Mouse (Mus musculus) activated CD4-positive, CD25-positive, alpha-beta regulatory T cell, adult 4 months (primary cell): ENCODE measurements around the gene Gm20388. TPM values are rescaled to one million over a fixed set of nuclear protein-coding genes. Genes with fewer than 3 reads are reported as not detected.

Source experiments
- ATAC-seq: one replicate; pipeline ENCODE4 v1.8.0; 2017
- polyA plus RNA-seq, 2 experiments: library from polyadenylated mRNA; unstranded; fragments of 100-300 nt; shearing (Covaris generic); gene quantifications; one replicate each; pipeline ENCODE4 v1.2.1; 2017

Gm20388 gene
- polyA plus RNA-seq, 2 experiments from 2014 or later = 9.9 to 12.3 TPM

- no peak for ATAC-seq
Measured at GRCm38 (mm10) chr8:122215630-122216029, 2305.0 kb downstream of the Gm20388 start.

GRCm38 (mm10) chr8:122216433-122216832 lies 2305.8 kb downstream of the Gm20388 start:
- no peak for ATAC-seq

- ATAC-seq = no peak
Measured at GRCm38 (mm10) chr8:122217456-122218177, 2307.0 kb downstream of the Gm20388 start.

- no peak for ATAC-seq
Measured at GRCm38 (mm10) chr8:122223976-122224649, 2313.5 kb downstream of the Gm20388 start.

- no peak for ATAC-seq
Measured at GRCm38 (mm10) chr8:122224650-122225022, 2314.0 kb downstream of the Gm20388 start.

GRCm38 (mm10) chr8:122225446-122225845 lies 2314.8 kb downstream of the Gm20388 start:
- ATAC-seq = no peak

- no peak for ATAC-seq
Measured at GRCm38 (mm10) chr8:122227345-122227744, 2316.7 kb downstream of the Gm20388 start.

GRCm38 (mm10) chr8:122228792-122229575 lies 2318.3 kb downstream of the Gm20388 start:
- ATAC-seq = no peak

- no peak for ATAC-seq
Measured at GRCm38 (mm10) chr8:122229819-122230711, 2319.4 kb downstream of the Gm20388 start.

- no peak for ATAC-seq
Measured at GRCm38 (mm10) chr8:122230712-122231337, 2320.2 kb downstream of the Gm20388 start.

GRCm38 (mm10) chr8:122234055-122234454 lies 2323.4 kb downstream of the Gm20388 start:
- no peak for ATAC-seq

- no peak for ATAC-seq
Measured at GRCm38 (mm10) chr8:122236521-122236920, 2325.9 kb downstream of the Gm20388 start.

- no peak for ATAC-seq
Measured at GRCm38 (mm10) chr8:122238225-122238624, 2327.6 kb downstream of the Gm20388 start.

GRCm38 (mm10) chr8:122238731-122239130 lies 2328.1 kb downstream of the Gm20388 start:
- ATAC-seq = no peak

- no peak for ATAC-seq
Measured at GRCm38 (mm10) chr8:122240241-122241026, 2329.8 kb downstream of the Gm20388 start.

GRCm38 (mm10) chr8:122243310-122243709 lies 2332.7 kb downstream of the Gm20388 start:
- no peak for ATAC-seq

GRCm38 (mm10) chr8:122245161-122245560 lies 2334.5 kb downstream of the Gm20388 start:
- no peak for ATAC-seq

- ATAC-seq = no peak
Measured at GRCm38 (mm10) chr8:122246257-122247211, 2335.9 kb downstream of the Gm20388 start.

- no peak for ATAC-seq
Measured at GRCm38 (mm10) chr8:122251739-122252138, 2341.1 kb downstream of the Gm20388 start.

GRCm38 (mm10) chr8:122252366-122252765 lies 2341.7 kb downstream of the Gm20388 start:
- ATAC-seq = no peak
